In genomic region chr13:85376338-85376998, GRCm38 (mm10) we compare ENCODE assay signal across 20 mouse cellular contexts.
DNase-seq lines count a peak whose midpoint lies in the region; ATAC-seq and TF ChIP-seq lines count a peak whose summit lies in the region.
"Had no signal": no experiment of that assay in that cellular context is flagged by ENCODE, and none has a peak within 500 bp of the region (broad histone marks: within the 10 kb centered on the region; RNA-seq: fewer than 3 reads in every experiment).

No protein-coding gene starts in this region.

- ATAC-seq in common myeloid progenitor, adult 5-6 weeks (replicated peaks; ENCODE audit: low read depth, poor library complexity, severe bottlenecking): peak; percentile 58
- ATAC-seq: forebrain, embryonic 16.5 days; intestine, embryonic 15.5 days; midbrain, embryonic 13.5 days had no signal

- H3K9ac ChIP-seq in MEL (ENCODE audit: control insufficient read depth, low read depth, low read length, poor library complexity, severe bottlenecking): no peak overlapping the region
- H3K9ac ChIP-seq: hindbrain, embryonic 12.5 days; intestine, embryonic 15.5 days; liver, embryonic 14.5 days; midbrain, embryonic 13.5 days had no signal

- no peaks in the 10 kb centered on the region for H3K4me1 ChIP-seq in MEL (ENCODE audit: control insufficient read depth in 1 of 2, insufficient read depth in 2 of 2, low read length in 2 of 2)
- H3K4me1 ChIP-seq: hindbrain, embryonic 12.5 days; intestine, embryonic 15.5 days; midbrain, embryonic 13.5 days had no signal

- no peak for TF ChIP-seq CTCF in MEL (IDR thresholded peaks at IDR 0.05 in 2 of 3, conservative IDR thresholded peaks at IDR 0.05 in 1 of 3; ENCODE audit: control insufficient read depth in 1 of 3, insufficient read depth in 1 of 3, low read depth in 2 of 3, low read length in 3 of 3, poor library complexity in 1 of 3, severe bottlenecking in 1 of 3)

- H3K79me2 ChIP-seq in MEL (ENCODE audit: control insufficient read depth, insufficient read depth, low read length, poor library complexity): no peaks in the 10 kb centered on the region

- TF ChIP-seq RAD21 in MEL (IDR thresholded peaks at IDR 0.05; ENCODE audit: low read depth, low read length): no peak

- H3K27ac ChIP-seq in MEL (ENCODE audit: control insufficient read depth, low read depth, low read length): no peak overlapping the region
- H3K27ac ChIP-seq: heart, adult 2 months; hindbrain, embryonic 12.5 days; intestine, embryonic 15.5 days; liver, embryonic 14.5 days; midbrain, embryonic 13.5 days had no signal

- no peaks in the 10 kb centered on the region for H3K36me3 ChIP-seq in MEL (ENCODE audit: control insufficient read depth in 1 of 2, insufficient read depth in 2 of 2, low read length in 2 of 2)
- H3K36me3 ChIP-seq in splenic B cell, adult 2 months (ENCODE audit: control insufficient read depth, insufficient read depth, low read length, poor library complexity, severe bottlenecking): no peaks in the 10 kb centered on the region
- H3K36me3 ChIP-seq: hindbrain, embryonic 12.5 days; intestine, embryonic 15.5 days; midbrain, embryonic 13.5 days had no signal

- peak; percentile 4 for DNase-seq in lung, postnatal 25 days (ENCODE audit: low spot score)
- no peak for DNase-seq in lung, postnatal 10 days
- peak; percentile 28 for DNase-seq in MEL (ENCODE audit: low read depth, low spot score)
- DNase-seq in splenic B cell, adult 2 months (ENCODE audit: low read depth, low spot score): peak; percentile 5
- DNase-seq in heart, adult 11 months: no peak
- no peak for DNase-seq in heart, adult 8-10 months (ENCODE audit: low spot score)
- DNase-seq in left cerebral cortex, adult 18-20 months (ENCODE audit: low spot score in 2 of 2): no peak
- DNase-seq: adrenal gland, adult 8-10 months; cerebellum, adult 11-12 months; cerebellum, postnatal 36 days; heart, adult 2 months; lung, postnatal 4 days; retina, postnatal 1 day; thymus, adult 18-20 months had no signal

- TF ChIP-seq POLR2A in MEL (IDR thresholded peaks at IDR 0.05; ENCODE audit: control insufficient read depth in 1 of 2, insufficient read depth in 1 of 2, low read depth in 1 of 2, low read length in 2 of 2, poor library complexity in 1 of 2): no peak

- H3K9me3 ChIP-seq in MEL (replicated peaks; ENCODE audit: insufficient read depth, low read length): no peaks in the 10 kb centered on the region
- H3K9me3 ChIP-seq: hindbrain, embryonic 12.5 days; intestine, embryonic 15.5 days; midbrain, embryonic 13.5 days had no signal

- TF ChIP-seq EP300 in MEL (IDR thresholded peaks at IDR 0.05; ENCODE audit: low read depth in 1 of 2, low read length in 2 of 2): no peak

- H3K27me3 ChIP-seq in MEL (ENCODE audit: control insufficient read depth in 1 of 2, insufficient read depth in 2 of 2, low read length in 2 of 2): no peaks in the 10 kb centered on the region
- no peaks in the 10 kb centered on the region for H3K27me3 ChIP-seq in splenic B cell, adult 2 months (ENCODE audit: control insufficient read depth, insufficient read depth, low read length, poor library complexity, severe bottlenecking)
- H3K27me3 ChIP-seq: hindbrain, embryonic 12.5 days; intestine, embryonic 15.5 days; midbrain, embryonic 13.5 days had no signal

- no peak overlapping the region for H3K4me3 ChIP-seq in MEL (ENCODE audit: control insufficient read depth in 1 of 2, insufficient read depth in 1 of 2, low read depth in 2 of 2, low read length in 2 of 2)
- H3K4me3 ChIP-seq: heart, adult 2 months; hindbrain, embryonic 12.5 days; intestine, embryonic 15.5 days; midbrain, embryonic 13.5 days had no signal

TF ChIP-seq in MEL, 35 proteins besides CTCF, POLR2A, EP300 and RAD21:
- TF ChIP-seq MXI1 (IDR thresholded peaks at IDR 0.05; ENCODE audit: low read depth, low read length) (no peak), TBP (IDR thresholded peaks at IDR 0.05; ENCODE audit: low read depth, low read length) (no peak), E2F4 (IDR thresholded peaks at IDR 0.05; ENCODE audit: borderline replicate concordance, low read depth, low read length) (no peak), MEF2A (IDR thresholded peaks at IDR 0.05; ENCODE audit: extremely low read depth, insufficient replicate concordance, low read depth, low read length, poor library complexity, severe bottlenecking) (no peak), GABPA (IDR thresholded peaks at IDR 0.05; ENCODE audit: low read depth, low read length) (no peak), GATA1 (IDR thresholded peaks at IDR 0.05; ENCODE audit: low read depth, low read length) (no peak)

Comparison
In these comparisons a context has a peak if more than half of its experiments do, and no peak if none do; other contexts are left out.
1. DNase-seq: peak in lung, postnatal 25 days (single experiment), MEL (single experiment) and splenic B cell, adult 2 months (single experiment); none in lung, postnatal 10 days (single experiment), heart, adult 11 months (single experiment), heart, adult 8-10 months (single experiment) and left cerebral cortex, adult 18-20 months (0 of 2).